Mouse (Mus musculus): ENCODE data around the gene Cplx1.

Cplx1 gene

DNA sequence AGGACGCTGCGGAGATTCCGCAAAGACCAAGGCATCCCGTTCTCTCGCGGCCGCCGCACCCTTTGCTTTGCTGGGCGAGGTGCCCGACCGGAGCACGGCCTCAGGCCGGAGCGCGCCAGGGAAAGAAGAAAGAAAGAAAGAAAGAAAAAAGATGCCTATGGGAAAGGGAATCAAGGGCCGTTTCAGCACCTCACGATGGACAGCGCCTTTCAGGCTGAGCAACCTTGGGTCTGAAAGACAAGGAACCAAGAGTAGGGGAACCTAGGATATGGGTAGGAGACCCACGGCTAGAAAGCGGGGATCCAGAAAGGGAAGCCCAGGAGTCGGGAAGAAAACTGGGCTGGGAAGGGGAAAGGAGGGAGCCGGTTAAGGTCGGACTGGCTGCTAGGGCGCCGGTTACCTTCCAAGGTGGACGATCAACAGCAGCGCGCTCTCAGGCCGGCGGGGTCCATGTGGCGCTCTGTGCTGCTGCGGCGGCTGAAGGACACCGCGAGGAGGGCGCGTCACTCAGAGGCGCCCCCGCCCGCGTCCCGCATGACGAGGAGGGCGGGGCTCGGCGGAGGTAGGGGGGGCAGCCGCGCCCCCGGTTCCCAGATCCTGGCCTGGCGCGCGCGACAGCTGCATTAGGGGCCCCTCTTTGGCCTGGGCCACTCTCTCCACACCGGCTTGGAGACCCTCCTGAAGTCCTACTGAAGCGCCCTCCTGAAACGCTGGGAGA, at the start of gene Cplx1:
Gene Cplx1, minus strand, starts transcription at position 536 of the 718 bp plus-strand sequence.
- DNase-seq (ENCODE audit: low read depth): peak; percentile 2

DNA sequence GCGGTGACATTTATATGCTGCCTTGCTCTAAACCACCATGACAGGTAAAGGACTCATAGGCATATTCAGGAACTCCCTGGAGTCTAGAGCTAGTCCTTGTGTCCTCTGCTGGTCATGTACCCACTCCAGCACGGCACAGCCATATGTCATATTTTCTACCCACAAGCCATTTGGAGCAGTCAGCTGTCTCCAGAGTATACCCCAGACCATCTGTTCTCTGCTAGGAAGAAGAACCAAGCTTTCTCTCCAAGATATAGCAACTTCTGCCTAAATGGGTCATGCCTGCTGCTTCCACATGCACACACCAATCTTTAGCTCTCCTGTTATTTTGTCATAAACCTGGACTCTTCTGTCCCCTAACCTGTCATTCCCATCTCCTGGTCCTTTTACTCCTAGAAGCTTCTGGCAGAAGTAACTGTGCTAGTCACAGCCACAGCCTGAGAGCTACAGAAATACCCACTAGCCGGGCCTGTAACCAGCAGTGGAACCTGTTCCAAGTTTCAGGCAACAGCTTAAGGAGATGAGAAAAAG, 31.6 kb upstream of the Cplx1 start:
- no peak for DNase-seq (ENCODE audit: low read depth)

DNA sequence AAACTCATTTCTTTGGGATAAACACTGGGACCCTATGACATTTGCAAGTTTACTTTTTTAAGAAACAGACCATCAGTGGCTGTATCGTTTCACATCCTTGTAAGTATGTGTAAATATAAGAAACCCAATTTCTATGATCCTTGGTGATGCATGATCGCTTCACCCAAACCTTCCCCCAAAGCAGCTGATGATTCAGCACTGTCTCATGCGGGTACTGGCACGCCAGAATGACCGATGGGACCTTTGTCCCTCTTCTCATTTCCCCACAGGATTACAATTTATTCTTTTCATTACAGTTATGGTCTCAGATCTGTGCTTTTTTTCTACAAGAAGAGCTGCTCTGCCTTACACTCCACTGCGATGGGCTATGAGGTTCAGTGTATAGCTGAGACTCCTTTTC, 23.2 kb upstream of the Cplx1 start:
- DNase-seq (ENCODE audit: low read depth): no peak

DNA sequence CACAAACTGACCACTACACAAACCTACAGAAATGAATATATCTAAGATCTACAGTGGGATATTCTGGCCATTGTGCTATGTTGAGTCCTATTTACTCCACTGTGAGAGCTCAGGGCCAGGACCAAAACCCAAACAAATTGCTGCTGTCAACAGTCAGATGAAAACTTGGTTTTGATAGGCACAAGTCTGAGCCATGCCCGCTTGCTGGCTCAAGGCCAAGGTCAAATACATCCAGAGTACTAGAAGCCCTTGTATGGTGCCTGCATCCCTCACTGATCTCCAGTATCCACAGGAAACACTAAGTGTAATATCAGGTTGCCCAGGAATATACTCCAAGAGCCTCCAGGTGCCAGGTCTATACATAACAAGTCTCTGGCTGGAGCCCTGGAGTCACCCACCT, 21.2 kb upstream of the Cplx1 start:
- DNase-seq (ENCODE audit: low read depth): no peak

DNA sequence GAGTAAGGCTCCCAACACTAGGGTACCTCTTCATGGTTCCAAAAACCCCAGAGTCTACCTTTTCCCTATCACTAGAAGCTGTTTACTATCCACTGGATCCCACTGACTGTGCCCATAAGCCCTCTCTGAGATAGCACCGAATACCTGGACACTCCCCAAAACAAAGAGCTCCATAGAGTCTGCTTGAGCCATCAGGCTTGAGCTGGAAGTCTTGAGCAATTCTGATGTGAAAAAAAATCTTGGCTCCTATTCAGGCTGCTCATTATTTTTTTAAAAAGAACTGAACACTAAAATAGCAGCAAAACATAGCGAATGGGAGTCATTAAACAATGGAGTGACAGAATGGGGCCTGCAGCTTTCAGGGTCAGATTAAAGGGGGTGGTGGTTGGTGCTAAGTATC, 17.3 kb upstream of the Cplx1 start:
- DNase-seq (ENCODE audit: low read depth): peak; percentile 20

DNA sequence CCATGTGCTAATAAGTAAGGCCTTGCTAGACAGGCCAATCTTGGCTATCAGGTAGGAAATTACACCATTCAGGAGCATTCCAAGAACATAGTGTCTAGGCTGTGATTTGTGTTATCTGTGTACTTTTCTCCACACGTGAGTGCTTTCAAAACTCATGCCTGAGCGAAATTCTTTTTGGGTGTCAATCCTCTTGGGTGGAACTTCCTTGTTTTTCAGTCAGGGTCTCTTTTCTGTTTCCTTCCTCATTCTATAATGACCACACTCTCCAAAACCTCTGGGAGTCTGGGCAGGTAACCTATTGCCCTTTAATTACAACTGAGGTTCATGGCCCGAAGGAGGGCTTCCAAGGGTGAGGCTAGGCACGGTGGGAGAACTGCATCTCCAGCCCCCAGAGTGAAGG, 16.7 kb upstream of the Cplx1 start:
- no peak for DNase-seq (ENCODE audit: low read depth)

DNA sequence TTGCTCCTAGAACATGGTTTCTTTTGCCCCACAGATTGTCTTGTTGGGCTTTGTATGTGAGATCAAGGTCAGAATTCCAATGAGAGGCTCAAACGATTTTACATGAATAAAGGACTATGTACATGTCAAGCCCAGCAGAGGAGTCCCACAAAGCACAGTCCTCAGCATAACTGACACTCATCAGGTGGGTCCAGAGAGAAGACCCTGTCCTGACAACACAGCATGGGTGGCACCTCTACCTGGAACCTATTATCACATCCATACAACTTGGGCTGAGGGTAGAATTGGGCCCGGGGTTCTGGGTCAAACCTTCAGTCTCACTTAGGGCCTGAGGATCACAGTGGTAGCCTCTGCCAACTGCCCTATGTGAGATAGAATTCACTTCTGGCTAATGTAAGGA, 15.6 kb upstream of the Cplx1 start:
- DNase-seq (ENCODE audit: low read depth): no peak

DNA sequence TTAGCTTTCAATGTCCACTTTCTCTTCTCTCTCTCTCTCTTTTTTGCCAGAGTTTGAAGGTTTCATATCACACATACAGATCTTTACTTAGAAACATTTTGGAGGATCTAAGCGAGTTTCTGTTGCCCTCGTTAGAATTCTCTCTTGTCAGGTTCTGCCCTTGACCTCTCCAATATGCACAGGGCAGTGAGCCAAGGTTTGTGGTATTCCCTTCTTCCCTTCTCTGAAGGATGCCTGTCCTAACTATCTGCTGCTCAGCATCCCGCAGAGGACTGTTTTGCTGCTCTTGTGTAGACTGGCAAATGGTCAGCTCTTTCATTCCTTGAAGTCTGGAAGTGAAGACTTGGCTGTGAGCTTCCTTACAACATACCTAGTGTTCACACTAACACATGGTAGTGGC, 14.5 kb upstream of the Cplx1 start:
- no peak for DNase-seq (ENCODE audit: low read depth)

DNA sequence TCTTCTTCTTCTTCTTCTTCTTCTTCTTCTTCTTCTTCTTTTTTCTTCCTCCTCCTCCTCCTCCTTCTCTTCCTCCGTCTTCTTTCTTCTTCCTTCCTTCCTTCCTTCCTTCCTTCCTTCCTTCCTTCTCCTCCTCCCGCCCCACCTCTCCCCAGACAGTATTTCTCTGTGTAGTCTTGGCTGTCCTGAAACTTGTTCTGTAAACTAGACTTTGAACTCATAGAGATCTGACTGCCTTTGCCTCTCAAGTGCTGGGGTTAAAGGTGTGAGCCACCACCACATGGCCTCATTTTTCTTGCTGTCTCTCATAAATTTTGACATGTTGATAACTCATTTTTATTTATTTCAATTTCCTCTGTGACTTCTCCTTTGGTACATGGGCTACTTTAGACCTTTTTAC, 12.7 kb upstream of the Cplx1 start:
- DNase-seq (ENCODE audit: low read depth): no peak

DNA sequence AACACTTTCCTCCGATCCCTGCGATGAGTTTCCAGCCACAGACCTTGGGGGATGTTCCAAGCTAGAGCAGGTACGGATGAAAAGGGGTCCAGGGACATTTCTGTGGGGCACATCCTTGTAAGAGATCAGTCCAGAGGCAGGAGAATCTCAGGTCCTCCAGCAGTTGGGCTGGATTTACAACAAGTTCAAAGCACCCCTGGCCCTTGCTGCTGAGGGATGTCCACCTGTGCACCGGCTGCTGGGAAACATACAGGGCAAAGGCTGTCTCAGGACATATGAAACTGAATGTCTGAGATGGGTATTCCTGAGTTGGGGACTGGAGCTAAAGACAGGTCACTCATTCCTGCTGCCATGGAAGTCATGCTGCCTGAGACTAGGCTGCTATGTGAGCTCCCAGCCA, 7.2 kb upstream of the Cplx1 start:
- DNase-seq (ENCODE audit: low read depth): no peak

DNA sequence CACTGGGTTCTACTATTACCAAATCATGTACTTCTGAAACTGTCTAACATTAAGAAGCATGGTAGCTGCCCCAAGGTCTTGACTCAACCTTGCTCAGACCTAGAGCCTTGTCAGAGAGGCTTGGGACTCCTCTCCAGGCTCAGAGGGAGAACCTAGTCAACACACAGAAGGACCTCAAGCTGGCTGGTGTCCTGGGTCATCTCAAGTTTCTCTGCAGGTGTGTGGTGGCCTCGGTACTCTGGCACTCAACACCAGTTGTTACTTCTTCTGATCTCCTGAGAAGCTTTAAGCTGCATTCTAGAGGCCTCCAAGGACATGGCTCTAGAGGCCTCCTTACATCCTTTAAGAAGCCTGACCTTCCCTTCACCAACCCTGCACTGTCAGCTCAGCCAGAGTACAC, 4.2 kb upstream of the Cplx1 start:
- no peak for DNase-seq (ENCODE audit: low read depth)

DNA sequence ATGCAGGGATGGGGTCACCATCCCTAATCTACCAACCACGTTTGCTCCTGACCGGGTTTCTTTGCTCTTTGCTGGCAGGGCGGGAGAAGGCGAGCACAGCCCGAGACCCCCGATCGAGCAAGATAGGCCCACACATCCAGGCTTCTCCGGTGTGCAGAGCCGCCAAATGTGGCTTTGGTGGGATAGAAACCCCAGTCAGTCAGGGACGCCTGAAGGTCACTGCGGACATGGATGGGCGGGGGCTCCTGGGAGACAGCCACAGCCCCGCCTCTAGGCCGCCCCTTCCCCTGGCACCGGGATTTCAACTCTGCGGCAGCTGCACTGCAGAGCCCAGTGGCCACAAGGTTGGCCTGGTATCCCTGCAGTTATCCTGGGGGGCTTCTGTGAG, 377 bp upstream of the Cplx1 start:
- no peak for DNase-seq (ENCODE audit: low read depth)

DNA sequence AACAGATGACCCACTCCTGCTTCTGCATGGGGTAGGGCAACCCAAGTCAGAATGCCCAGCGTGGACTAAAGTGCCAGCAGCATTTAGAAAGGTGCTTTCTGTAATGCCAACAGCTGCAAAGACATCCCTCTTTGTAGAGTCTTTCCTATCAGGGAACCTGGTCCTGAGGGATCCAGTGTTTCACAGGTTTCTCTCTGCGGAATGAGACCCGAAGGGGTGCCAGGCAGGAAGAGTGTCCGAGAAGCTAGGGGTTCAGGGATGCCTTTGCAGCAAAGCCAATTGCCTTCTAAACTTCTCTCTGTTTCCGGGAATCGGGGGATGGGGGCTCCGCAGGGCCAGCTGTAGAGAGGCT, 711 bp downstream of the Cplx1 start:
- DNase-seq (ENCODE audit: low read depth): no peak

DNA sequence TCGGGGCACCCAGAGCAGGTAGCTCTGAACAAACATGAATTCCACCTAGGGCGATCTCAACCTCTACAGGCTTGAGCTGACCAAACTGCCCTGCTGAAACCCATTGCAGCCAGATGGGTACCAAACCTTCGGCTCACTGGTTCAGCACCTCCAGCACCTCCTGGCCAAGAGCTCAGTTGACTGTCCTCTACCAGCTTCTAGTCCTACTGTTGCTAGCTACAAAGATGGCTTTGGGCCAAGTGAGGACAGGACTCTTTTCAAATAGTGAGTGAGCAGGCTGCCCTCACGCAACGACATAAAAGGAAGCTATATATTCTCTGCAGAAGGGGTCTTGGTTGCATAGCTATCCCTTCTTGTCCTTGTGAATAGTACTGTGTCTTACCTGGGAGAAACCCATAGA, 2.2 kb downstream of the Cplx1 start:
- DNase-seq (ENCODE audit: low read depth): no peak

DNA sequence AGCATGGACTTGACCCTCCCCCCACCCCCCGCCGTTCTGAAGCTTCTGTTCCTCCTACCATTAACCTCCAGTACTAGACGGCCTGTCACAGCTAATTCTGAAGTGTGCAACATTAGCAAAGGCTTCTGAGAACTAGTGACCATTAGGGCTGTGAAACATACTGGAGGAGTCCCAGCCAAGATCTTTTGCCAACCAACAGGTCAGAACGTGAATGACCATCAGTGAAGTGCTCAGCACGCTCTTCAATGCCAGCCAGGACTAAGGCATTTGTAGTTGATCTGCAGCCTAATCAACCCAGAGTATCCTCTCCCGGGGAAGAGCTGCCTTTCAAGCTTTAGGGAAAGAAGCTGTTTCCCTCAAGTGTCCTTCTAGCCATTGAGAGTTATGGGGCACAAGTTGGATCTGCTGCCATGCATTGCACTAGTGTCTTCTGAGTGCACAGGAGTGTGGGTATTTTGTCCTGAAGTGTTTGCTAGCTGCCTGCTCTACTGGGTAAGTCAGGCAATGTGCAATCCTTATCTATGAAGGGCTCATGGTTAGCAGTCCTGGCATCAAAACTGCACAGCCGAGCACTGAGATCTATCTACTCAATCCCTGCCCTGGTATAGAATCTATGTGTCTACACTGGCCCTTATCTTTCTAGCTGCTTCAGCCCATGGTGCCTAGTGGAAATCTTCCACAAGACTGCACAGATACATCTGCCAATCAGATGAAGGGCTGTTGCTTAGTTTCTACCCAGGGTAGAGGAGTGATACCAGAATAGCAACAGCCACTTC, 6.1 kb downstream of the Cplx1 start:
- DNase-seq (ENCODE audit: low read depth): no peak

DNA sequence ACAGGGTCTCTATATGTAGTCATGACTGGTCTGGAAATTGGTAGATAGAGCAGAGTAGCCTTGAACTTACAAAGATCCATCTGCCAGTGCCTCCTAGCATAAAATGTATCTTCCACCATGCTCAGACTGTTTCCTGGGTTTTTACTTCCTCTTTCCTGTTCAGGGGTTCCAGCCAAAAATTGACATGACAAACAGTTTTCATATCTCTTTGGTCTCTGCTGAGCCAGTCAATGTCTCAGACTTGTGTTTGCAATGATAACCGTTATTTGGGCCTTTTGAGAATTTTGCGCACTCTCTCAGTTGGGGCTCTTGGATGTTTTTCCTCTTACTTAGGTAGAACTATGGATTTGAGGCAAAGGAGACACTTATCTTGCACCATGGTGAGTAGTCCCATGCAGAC, 15.6 kb downstream of the Cplx1 start:
- no peak for DNase-seq (ENCODE audit: low read depth)

DNA sequence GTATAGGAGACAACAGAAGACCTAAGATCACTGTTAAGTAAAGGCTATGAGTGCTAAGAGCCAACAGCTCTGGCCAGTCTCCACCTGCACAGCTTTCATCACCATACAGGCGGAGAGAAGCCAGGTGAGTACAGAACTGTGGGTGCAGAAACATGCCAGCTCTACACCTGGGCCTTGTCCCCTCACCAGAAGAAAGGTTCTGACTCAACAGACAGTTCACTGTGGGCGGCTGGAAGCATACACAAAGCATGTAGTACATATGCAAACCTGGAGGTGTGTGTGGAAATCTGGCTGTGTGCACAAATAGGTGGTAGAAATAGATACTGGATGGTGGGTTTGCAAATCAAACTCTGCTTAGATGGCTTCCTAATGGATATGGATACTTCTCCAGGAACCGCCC, 27.2 kb downstream of the Cplx1 start:
- no peak for DNase-seq (ENCODE audit: low read depth)

DNA sequence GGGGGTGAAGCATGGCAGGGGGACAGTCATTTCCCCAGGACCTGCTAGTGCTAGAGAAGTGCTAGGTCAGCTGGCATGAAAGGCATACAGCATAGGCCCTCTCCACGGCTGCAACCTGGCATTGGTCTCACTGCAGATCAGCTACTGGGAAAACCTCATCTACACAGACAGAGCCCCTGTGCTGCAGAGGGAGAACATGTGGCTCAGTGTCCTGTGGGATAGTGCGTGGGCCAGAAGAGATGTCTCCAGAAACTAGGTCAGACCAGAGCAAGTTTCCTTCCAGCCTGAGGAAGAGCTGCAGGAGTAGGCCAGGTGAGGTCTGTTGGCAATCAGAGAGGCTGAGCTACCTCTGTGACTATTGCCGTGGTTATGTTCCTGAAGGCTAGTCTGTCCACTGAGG, 27.9 kb downstream of the Cplx1 start:
- DNase-seq (ENCODE audit: low read depth): no peak

DNA sequence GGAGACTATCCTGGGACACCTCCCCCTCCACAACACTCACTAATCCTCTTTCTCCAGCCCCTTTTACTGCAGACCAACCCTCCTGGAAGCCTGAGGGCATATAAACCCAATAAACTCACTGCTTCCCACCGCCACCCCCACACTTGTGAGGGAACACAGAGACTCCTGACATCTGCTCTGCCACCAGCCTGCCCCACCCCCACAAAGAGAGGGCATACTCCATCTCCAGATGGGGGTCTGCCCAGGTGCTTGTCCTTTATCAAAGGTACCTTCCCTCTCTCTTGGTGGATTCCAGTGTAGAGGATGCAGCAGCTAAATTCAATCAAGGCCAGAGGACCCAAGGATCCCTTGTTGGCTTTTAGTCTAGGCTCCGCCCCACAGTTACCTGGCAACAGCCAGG, 28.8 kb downstream of the Cplx1 start:
- no peak for DNase-seq (ENCODE audit: low read depth)

DNA sequence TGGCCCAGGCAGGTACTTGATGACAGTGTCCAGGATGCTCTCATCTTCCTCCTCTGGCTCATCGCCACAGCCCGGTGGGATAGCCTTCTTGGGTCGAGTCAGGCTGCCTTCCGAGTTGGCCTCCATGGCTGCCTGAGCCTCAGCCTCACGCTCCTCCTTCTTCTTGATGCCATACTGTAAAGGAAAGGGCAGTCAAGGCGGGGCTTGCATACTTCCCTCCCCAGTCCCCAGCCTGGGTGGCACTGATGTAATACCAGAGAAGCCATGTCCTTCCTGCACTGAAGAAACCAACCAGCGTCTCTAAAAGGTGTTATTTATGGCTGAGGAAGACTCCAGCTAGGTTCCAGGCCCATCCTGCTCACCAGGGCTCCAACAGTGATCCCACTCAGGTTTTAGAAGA, 29.7 kb downstream of the Cplx1 start:
- DNase-seq (ENCODE audit: low read depth): no peak

DNA sequence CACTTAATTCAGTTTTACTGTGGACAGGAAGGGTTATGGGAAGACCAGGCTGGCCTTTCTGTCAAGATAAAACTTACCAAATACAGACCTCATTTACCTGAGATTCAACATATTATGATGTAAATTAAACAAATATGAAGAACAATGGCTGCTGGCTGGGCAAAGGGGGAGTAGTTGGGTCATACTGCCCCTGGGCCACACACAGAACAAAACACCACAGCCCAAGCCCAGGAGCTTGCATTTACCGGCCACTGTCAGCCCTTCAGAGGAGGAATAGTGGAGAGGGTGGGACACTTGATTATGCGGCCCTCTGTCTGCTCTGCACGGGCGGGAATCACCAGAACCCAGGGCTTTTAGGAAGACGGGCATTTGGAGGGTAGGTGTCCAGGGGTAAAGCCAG, 30.9 kb downstream of the Cplx1 start:
- DNase-seq (ENCODE audit: low read depth): no peak

DNA sequence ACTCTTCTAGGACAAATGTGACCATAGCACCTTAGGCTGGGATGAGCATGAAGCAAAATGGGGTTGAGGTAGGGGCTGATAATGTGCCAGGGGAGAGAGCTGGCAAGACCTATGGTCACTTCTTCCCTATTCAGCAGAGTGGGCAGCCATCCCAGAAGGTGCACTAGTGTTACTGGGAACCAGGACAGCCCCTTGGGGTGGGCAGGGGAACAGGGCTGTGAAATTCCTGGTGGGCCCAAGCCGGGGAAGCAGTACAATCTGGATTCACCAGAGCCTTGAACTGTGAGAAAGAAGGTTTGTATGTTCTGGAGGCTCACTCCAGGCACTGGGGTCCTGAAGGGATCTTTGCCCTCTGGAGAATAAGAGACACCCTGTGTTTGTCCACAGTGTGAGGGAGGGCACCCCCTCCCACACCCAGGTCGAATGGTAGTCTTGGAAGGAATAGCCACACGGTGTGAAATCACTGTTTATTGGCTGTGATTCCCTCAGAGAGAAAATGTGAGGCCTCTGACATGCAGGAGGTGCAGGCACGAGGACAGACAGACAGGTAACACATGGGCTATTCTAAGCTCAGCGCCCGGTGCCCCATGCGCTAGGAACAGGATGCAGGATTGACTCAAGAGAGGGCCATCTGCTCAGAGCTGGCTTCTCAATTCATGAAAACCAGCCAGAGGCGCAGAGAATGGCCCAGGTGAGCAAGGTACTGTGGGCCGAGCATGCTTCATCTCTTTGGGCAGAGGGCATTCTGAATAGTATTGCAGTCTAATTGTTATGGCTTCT, 31.5 kb downstream of the Cplx1 start:
- no peak for DNase-seq (ENCODE audit: low read depth)

DNA sequence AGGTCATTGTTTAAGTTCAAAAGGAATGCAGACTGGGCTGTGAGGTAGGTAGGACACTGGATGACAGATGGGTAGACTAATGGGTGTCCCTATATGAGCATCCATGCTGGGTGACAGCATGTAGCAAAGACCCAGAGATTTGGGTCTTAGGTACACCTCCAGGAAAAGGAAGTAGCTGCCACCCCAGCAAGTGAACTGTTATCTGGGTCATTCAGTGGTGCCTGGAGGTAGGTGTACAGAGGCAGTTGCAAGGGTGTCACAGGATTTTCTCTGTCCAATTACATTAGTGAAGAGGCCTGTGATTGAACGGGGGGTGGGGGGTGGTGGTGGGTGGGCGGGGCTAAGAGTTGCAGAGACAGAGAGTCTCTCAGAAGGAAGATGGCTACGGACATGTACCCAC, 33.2 kb downstream of the Cplx1 start:
- no peak for DNase-seq (ENCODE audit: low read depth)

Measured in fibroblast of lung, adult 2 months (primary cell).